Mouse (Mus musculus): ENCODE results near the gene Dcaf10.

Dcaf10 gene

DNA sequence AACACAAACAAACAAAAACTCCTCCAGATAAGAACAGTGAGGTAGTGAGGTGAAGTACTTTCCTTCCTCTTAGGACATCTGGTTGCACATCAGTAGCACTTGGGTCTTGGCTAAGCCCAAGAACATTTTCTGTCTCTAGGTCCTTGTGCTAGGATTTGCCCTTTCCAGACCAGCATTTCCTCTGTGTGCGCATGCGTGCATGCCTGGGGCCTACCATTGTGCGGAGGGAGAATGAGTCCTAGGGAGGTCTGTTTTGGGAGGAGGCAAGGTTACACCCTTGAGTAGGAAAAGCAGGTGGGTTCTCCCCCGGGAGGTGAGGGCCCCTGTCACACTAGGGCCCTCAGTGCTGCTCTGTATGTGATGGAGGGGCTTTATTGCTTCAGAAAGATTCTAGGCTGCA lies 77.2 kb downstream of the Dcaf10 start:
- DNase-seq (ENCODE audit: low spot score in 2 of 2): no peak

DNA sequence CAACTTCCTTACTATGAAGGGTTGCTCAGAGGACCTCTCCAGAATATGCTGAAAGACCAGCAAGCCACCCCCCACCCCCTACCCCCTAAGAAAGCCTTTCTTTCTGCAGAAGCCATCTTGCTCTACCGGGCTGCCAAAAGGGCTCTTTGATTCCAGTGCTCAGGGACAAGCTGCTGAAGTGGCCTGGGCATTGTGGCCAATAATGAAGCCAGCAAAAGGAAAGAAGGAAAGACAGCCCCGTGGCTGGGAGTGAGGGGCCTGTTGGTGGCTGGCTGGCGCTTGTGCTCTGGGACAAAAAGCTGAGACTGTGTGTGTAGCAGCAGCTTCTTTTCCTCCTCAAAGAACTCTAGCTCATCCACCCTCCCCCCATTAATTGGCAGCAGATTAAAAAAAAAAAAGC lies 78.8 kb downstream of the Dcaf10 start:
- no peak for DNase-seq (ENCODE audit: low spot score in 2 of 2)

DNA sequence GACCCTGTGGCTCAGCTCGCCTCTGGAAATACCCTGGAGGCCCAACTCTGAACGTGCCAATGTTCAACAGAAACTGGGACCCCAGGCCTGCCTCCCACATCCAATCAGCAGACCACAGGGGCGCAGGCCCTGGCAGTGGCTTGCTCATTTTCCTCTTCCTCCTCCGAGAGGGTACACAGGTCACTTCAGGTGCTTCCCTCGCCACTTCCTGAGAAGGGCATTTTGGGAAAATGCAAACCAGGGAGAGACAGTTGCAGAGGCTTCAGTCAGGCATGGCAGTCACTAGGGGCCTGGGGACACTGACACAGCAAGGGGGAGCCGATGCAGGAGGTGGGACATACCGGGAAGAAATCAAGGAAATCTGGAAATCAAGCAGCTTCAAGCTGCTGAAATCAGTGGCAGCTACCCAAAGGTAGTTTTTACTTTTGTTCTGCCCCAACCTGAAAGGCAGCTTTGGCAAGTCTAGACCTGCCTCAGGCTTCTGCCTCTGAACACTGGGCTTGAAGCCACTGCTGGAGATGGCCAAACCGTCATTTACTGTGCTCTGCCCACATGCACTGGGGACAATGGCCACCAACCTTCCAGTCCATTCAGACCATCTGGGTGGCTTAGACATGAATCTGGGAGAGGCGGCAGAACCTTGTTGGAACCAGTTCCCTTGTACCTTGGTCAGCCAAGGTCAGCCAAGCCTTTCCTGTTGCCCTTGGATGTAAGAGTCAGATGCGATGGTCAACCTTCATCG lies 79.8 kb downstream of the Dcaf10 start:
- DNase-seq (ENCODE audit: low spot score in 2 of 2): peak; percentile 57 to 75

DNA sequence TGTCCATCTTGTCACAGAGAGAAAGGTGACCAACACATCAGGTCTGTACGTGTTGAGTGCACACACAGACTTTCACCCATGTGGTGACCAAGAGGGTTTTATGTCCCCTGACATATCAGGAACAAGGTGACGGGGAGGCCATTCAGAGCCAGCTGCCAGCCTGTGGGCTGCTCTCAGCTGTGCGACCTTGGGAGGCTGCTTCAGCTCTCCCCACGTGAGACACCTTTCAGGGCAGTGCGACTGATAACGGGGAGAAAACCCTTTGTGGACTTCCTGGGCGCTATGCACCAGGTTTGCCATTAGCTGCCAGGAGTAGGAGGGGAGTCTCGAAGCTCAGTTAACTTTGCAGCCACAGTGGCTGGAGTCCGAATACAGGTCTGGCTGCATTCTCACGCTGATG lies 80.7 kb downstream of the Dcaf10 start:
- no peak for DNase-seq (ENCODE audit: low spot score in 2 of 2)

DNA sequence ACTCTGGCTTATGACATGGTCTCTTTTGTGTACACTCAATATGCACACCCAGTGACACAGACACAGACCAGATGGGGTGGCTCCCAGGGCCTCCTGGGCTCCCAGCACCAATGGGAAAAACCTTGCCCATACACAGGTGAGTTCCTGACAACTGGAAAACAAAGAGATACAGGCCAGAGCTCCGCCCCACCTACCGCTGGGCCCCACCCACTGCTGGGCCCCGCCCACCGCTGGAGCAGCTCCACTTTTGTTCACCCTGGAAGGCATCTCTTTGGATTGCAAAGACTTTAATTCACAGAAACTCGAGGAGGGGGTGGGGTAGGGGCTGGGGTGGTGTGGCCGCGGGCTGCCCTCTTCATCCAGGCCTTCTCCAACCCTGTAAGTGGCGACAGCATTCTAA lies 81.5 kb downstream of the Dcaf10 start:
- no peak for DNase-seq (ENCODE audit: low spot score in 2 of 2)

DNA sequence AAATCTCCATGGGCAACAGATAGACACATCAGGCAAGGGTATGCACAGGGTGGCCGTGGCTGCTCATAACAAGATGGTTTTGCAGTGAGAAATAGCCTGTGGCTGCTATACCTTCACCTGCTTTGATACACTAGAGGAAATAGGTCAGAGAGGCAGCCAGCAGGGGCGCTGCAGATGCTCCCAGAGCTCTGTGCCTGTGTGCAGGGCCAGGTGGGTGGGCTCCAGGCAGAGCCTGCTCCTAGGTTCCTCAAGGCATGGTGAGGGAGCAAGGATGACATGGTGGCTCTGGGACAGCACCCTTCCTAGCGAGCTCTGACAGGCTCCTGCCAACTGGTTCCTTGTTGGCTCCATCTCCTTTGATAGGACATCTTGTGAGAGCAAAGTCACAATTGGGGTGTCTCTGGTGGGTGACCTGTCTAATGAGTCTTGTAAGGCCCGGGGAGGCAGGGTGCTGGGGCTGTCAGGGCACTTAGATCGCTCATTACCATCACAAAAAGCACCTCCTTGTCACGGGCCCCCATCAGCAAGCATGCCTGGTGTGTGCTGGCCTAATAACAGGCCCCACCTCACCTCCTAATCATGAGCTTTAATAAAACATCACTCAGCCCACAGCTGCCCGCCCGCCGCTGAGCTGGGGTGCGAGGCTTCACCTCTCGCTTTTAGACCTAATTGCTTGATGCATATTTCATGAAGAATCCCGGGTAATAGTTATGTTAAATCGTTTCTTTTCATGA lies 85.0 kb downstream of the Dcaf10 start:
- DNase-seq (ENCODE audit: low spot score in 2 of 2): no peak

Measured in urinary bladder, adult 18-20 months (tissue).